Mouse (Mus musculus) bone marrow, adult 2 months (tissue): ENCODE measurements around the gene BC005624.
"Not testable (repeated sequence)": the region's sequence is repeated elsewhere in the genome, so short reads cannot be mapped to it uniquely, and the experiment has no call there.

Experiments used
- CTCF ChIP-seq: fragments of 200-500 bp; IDR thresholded peaks from 2 replicates; pipeline ENCODE4 v1.5.1; 2011; ENCODE audit warnings: low read length, control low read depth; ENCODE audit not compliant: control insufficient read depth, insufficient read depth
- POLR2A ChIP-seq: fragments of 200-500 bp; IDR thresholded peaks from 2 replicates; pipeline ENCODE4 v1.6.1; 2011; ENCODE audit warnings: low read depth, mild to moderate bottlenecking, control low read depth, low read length, borderline replicate concordance; ENCODE audit not compliant: control insufficient read depth

DNA sequence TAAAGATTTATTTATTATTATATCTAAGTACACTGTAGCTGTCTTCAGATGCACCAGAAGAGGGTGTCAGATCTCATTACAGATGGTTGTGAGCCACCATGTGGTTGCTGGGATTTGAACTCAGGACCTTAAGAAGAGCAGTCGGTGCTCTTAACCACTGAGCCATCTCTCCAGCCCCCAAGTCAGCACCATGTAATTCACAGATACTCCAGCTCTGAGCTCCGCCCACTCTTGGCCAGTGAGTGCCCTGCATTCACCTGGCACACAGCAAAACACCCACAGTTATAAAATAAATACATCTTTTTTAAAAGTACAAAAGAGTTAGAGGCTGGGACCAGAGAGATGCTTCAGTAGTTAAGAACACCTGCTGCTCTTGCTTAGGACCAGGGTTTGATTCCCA, 51.2 kb downstream of the BC005624 start:
- TF ChIP-seq CTCF, POLR2A: not testable (repeated sequence)
